Mouse (Mus musculus): ENCODE measurements around the gene Pgam2. TPM values are rescaled to one million over a fixed set of nuclear protein-coding genes. Genes with fewer than 3 reads are reported as not detected.
A peak's percentile ranks its signal among the peaks of the same experiment; 100 is the strongest.
"Not testable (repeated sequence)": the region's sequence is repeated elsewhere in the genome, so short reads cannot be mapped to it uniquely, and the experiment has no call there.

Pgam2 gene
- total RNA-seq, 2 experiments from 2014 or later, result 9.2 to 12.0 TPM

DNA sequence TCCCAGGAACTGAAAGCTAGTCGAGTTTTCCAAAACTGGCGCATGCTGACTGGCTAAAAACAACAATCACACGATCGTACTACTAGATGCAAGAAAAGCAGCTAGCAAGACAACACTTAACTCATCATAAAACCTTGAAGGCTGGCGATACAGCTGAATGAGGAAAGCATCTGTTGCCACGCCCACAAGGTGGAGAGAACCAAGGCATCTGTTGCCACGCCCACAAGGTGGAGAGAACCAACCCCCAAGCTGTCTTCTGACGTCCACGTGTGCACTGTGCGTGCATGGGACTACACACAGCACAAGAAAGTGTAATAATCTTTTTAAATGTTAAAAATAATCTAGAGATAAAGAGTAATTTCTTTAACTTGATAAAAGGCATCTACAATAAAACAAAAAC is 9.8 kb upstream of the Pgam2 start:
- intact Hi-C loops (cut with DNase I), result no loop called here
- DNase-seq (ENCODE audit: low spot score in 2 of 2), result no peak

DNA sequence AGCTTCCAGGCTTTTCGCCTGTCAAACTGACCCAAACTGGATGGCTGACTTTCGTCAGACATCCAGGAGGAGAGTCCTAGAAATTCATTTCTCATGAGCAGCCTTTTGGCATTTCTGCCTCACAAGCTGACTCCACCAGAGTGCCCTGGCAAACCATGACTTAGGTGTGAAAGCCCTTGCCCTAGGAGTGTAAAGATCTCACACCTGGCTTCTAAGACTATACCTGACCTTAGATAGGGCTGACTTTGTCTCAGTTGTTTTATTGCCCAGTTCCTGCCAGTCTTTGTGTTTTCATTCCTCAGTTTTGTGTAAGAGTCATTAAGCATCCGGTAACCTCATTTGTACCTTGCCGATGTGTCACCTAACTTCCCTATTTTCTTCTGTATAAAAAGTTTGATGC is 6.0 kb upstream of the Pgam2 start:
- DNase-seq (ENCODE audit: low spot score in 2 of 2); intact Hi-C loops (cut with DNase I): not testable (repeated sequence)

DNA sequence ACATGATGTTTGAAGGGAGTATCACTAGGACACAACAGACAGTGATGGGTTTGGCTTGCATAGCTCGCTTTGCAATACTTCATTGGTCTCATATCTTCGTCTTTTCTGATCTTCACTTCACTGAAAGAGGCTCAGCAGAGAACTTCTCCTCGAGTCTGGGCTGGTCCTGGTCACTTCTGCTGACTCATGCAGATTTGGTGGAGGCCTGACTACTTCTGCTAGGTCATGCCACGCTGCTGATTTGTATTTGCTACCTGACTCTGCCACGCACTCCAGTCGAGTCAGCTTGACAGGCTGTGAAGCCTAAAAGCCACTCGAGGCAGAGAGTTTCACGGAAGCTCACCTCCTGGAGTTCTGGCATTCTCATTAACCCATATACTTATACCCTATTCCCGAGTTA is 4.4 kb upstream of the Pgam2 start:
- DNase-seq (ENCODE audit: low spot score in 2 of 2), result no peak
- intact Hi-C loops (cut with DNase I), result no loop called here

DNA sequence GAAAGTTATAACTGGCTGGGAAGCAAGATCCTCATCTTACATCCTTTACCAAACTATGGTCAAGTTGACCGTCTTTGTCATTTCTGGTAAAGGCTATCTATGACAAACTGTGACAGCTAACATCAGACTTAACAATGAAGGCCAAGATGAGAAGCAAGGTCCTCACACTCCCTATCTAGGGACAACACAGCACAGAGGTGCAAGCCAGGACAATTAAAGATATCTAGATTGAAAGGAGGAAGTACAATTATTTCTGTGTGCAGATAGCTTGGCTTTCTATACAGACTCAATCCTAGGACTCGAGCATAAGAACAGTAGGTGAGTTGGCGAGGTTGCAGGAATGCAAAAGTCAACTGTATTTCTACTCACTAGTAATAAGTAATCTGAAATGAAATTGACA is 2.2 kb upstream of the Pgam2 start:
- intact Hi-C loops (cut with DNase I), result no loop called here
- DNase-seq (ENCODE audit: low spot score in 2 of 2), result no peak

DNA sequence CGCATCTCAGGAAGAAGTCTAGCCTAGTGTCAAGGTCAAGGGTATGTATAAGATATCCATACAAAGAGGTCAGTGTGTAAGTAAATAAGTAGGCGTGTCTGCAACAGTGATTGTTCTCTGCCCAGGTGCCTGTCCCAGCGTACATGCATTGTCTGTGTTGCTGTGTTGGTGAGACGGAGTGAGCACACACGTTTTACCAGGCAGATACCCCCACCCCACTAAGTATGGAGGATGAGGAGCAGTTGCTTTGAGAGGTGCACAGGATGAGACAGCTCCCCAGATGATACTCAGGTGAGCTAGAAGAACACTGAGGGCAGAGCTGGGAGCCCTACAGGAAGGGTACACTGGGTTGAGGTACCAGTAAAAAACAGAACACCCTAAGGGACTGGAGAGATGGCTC is 641 bp upstream of the Pgam2 start:
- no peak for DNase-seq (ENCODE audit: low spot score in 2 of 2)
- intact Hi-C loops (cut with DNase I), result no loop called here

DNA sequence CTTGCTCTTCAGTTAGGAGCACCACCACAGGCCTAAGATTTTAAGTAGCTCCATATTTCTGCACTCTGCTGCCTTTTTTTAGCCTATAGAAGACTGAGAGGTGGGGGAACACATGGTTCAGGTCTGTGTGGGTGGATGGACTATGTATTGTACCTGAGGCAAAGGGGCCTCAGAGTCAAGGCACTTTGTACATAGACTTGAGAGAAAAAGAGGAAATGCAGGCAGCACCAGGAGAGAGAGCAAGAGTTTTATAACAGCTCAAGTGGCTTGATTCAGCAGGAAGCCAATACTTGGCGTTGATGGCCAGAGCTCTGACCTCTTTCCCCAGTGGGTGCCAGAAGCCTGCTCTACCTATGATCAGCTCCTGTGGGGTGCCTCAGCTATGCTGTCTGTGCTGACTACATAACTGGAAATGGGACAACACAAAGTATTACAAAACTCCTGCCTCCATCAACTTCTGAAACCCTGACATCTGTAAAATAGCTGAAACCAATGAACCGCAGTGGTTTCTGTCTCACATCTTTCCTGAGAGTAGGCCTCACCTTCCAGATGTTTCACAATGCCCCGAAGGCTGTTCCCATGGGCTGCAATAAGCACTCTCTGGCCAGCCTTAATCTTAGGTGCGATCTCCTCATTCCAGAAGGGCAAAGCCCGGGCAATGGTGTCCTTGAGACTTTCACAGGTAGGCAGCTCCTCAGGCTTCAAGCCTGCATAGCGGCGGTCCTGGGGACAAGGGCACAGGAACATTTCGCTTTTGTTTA is 896 bp downstream of the Pgam2 start:
- intact Hi-C loops (cut with DNase I), result no loop called here
- DNase-seq (ENCODE audit: low spot score in 2 of 2), result no peak

DNA sequence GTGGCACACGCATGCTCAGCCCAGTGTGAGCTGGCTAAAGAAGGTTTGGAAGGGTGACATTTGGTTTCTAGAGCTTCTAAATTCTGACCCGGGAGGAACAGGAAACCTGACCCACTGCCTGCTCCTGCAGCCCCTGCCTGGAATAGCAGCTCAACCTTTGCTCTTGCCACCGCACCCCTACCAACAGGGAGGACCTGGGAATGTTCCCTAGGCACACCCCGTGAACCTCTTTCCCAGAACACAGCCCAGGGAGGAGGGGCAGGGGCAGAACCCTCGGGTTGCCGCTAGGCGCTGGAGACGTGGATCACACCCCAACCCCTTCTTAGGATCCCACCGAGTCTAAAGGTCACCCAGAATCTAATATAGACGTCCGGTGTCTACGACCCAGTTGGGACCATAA is 1.5 kb downstream of the Pgam2 start:
- DNase-seq (ENCODE audit: low spot score in 2 of 2), result no peak
- intact Hi-C loops (cut with DNase I), result no loop called here

DNA sequence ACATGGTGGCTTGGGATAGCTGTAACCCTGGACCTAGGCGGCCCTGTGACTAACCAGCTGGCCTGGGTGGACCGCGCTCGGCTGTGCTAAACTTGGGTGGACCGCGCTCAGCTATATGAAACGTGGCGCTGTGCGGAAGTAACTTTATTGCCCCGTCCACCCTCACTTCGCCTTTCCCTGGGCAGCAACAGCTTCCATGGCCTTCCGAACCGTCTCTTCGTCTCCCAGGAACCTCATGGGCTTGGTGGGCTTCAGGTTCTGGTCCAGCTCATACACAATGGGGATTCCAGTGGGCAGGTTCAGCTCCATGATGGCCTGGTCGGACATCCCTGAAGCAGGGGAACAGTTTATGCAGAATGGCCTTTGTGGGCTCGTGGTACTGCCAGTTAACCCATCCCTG is 2.0 kb downstream of the Pgam2 start:
- DNase-seq (ENCODE audit: low spot score in 2 of 2), result no peak
- intact Hi-C loops (cut with DNase I), result no loop called here

DNA sequence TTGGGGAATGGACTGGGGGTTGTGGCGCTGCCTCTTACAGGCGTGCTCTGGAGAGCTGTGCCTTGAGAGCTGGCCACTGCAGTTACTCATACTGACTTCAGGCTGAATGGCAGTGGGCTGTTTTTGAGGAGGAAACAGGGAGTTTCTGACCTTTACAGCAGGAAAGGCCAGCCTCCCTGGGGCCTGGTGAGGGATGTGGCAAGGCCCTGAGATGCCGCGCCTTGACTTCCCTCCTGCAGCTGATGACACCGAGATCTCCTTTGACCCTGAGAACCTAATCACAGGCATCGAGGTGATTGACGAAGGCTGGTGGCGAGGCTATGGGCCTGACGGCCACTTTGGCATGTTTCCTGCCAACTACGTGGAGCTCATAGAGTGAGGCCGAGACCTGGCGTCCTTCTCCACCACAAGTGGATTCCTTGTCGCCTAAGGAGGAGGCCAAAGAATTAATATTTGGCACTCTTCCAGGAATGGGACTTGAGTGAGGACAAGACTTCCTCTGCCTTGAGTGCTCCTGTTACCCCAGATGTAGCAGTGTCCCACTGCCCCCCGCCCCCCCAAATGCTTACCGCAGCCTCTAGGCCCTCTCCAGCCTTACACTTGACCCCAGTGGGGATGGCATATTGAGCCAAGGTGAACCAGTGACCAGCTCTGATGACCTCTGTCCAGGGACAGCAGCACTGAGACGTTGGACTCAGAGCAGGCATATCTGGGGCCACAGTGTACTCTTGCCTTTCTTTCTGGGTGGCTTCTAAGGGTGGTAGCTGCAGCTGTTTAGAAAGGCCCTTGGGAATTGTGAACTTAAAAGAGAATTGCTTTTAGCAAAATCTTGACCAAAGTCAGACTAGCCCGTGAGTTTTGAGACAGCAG is 3.7 kb downstream of the Pgam2 start:
- intact Hi-C loops (cut with DNase I), result no loop called here
- DNase-seq (ENCODE audit: low spot score in 2 of 2), result no peak

DNA sequence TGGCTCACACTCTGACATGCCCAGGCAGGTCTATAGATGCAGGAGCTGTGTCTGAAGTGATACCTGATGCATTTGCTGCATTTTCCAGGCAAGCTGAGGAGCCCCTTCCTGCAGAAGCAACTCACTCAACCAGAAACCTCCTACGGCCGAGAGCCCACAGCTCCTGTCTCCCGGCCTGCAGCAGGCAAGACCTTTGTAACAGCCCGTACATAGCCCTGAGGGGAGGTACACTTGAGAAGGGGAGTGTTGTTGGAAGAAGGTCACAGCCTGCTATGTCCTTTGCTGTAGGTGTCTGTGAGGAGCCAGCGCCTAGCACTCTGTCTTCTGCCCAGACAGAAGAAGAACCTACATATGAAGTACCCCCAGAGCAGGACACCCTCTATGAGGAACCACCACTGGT is 5.6 kb downstream of the Pgam2 start:
- no peak for DNase-seq (ENCODE audit: low spot score in 2 of 2)
- intact Hi-C loops (cut with DNase I), result no loop called here

DNA sequence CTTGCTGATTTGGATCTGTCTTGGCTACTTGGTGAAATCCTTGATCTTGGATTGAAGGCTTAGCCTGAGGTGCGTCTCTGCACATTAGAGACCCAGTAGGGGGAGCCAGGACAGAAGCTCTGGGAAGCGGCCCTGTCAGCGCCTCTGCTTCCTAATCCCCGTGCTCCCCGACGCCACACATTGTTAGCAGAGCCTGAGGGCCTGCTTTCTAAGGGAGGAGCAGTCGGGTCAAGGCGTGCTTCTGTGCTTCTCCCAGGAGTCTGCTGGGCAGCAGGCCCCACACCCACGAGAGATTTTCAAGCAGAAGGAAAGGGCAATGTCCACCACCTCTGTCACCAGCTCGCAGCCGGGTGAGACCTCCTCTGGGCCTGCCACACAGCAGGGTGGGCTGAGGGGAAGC is 6.2 kb downstream of the Pgam2 start:
- DNase-seq (ENCODE audit: low spot score in 2 of 2), result no peak
- intact Hi-C loops (cut with DNase I), result no loop called here

DNA sequence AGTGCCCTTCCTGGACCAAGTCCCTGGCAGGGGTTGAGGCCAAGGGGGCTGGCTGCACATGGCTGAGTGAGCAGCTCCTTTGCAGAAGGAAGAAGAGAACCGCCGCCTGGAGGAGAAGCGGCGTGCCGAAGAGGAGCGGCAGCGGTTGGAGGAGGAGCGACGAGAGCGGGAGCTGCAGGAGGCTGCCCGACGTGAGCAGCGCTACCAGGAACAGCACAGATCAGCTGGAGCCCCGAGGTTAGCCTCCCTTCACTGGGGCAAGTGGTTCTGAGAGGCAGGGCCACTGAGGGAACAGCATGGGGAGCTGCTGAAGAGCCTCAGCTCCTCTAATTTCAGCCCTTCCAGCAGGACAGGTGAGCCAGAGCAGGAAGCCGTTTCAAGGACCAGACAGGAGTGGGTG is 6.6 kb downstream of the Pgam2 start:
- intact Hi-C loops (cut with DNase I), result no loop called here

DNA sequence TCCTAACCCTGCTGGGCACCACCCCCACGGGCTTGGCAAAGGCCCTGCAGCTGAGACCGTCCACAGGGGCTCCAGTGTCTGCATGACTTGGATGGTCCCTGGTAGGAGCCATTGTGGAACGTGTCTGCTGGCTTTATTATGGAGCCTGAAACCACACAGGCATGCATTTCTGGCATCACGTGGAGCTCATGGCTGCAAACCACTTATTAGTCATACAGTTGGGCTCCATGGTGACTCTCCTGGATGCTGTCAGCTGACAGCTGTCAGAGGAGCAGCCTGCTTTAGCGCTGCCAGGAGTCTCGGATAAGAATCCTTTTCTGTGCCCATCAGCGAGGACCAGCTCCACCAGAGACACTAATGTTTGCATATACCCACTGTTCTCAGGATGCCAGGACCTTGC is 7.8 kb downstream of the Pgam2 start:
- DNase-seq (ENCODE audit: low spot score in 2 of 2), result peak; percentile 54 to 78
- intact Hi-C loops (cut with DNase I), result no loop called here

More for the DNA sequence above, 6.6 kb downstream of the Pgam2 start:
- DNase-seq (ENCODE audit: low spot score in 2 of 2), result no peak

DNA sequence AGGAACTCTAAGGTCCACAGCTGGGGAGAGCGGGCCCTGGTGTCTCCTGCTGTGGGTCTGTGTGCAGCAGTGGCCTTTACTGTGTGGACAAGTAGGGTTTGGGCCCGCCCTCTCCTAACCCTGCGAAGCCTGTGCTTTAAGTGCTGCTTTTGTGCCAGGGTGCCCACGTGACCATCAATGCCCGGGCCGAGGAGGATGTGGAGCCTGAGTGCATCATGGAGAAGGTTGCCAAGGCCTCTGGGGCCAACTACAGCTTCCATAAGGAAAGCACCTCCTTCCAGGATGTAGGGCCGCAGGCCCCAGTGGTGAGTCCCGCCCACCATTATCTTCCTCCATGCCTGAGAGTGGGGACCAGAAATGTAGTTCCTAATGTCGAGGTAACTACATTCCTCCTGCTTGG is 8.2 kb downstream of the Pgam2 start:
- DNase-seq (ENCODE audit: low spot score in 2 of 2), result no peak
- intact Hi-C loops (cut with DNase I), result no loop called here

DNA sequence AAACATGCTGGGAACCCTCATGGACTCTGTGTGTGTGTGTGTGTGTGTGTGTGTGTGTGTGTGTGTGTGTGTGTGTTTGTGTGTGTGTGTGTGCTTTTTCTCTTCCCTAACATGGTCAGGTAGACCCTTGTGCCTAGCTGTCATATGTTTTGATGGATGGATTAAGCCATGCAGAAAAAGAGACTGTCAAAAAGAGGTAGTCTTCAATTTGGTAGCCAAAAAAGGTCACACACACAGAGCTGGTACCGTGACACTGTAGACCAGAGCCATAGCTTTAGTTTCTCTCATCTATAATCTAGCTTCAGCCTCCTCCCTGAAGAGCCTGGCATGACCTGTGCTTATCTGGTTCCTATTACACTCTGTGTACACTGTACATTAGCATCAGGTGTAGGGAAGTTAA is 13.1 kb downstream of the Pgam2 start:
- intact Hi-C loops (cut with DNase I), result no loop called here
- DNase-seq (ENCODE audit: low spot score in 2 of 2), result no peak

DNA sequence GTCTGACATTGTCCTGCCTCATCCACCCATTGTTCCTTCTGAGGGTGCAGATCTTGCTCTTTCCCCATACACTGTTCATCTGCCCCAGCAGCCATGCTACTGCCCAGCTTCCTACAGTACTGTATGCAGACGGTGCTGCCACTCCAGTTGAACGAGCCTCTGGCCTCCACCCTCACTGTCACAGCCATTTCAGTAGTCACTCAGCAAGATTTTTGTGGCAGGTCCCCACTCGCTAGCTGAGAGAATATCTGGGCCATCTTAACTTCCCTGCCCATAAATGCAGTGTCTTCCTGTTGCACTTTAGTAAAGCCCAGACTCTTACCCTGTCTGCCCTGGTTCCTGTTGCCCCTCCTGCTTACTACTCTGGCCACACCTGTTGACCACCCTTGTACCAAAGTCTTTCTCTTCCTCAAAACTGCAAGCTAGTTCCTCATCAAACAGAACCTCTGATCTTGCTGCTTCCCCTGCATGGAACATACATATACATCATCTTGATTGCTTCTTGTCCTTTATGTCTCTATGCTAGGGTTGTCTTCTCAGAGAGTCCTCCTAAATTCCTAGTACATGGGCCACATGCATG is 13.7 kb downstream of the Pgam2 start:
- intact Hi-C loops (cut with DNase I), result loop anchor here (2.0 kb wide), 1 partner anchor 91 kb away; no protein-coding TSS in a partner anchor
- no peak for DNase-seq (ENCODE audit: low spot score in 2 of 2)

DNA sequence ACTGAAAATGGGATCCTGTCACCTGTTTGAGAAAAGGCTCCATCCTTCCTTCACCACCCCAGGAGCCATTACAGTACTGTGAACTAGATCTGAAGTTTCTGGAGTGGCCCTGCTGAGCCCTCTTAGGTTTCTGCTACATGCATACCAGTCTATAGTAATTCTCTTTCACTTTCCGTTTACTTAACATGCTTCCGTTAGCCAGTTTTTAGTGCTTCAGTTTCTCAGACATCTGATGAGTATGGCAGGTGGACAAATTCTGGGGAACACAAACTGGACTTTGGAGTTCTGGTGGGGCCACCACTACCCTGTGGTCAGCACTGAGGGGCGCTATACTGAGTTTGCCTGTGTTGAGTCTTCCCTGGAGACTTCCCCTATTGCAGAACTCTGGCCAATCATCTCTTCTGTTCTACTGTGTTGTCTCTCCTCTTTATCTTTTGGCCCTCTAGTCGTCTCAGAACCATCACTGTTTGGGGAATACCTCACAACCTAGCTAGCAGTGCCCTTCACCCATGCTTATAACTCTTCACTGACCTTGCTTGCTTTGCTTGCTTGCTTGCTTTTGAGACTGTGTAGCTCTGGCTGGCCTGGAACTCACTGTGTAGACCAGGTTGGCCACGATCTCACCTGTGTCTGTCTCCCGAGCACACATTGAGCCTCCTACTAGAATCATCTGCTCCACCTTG is 14.3 kb downstream of the Pgam2 start:
- DNase-seq (ENCODE audit: low spot score in 2 of 2), result no peak
- intact Hi-C loops (cut with DNase I), result loop anchor here (2.0 kb wide), 1 partner anchor 92 kb away; no protein-coding TSS in a partner anchor

DNA sequence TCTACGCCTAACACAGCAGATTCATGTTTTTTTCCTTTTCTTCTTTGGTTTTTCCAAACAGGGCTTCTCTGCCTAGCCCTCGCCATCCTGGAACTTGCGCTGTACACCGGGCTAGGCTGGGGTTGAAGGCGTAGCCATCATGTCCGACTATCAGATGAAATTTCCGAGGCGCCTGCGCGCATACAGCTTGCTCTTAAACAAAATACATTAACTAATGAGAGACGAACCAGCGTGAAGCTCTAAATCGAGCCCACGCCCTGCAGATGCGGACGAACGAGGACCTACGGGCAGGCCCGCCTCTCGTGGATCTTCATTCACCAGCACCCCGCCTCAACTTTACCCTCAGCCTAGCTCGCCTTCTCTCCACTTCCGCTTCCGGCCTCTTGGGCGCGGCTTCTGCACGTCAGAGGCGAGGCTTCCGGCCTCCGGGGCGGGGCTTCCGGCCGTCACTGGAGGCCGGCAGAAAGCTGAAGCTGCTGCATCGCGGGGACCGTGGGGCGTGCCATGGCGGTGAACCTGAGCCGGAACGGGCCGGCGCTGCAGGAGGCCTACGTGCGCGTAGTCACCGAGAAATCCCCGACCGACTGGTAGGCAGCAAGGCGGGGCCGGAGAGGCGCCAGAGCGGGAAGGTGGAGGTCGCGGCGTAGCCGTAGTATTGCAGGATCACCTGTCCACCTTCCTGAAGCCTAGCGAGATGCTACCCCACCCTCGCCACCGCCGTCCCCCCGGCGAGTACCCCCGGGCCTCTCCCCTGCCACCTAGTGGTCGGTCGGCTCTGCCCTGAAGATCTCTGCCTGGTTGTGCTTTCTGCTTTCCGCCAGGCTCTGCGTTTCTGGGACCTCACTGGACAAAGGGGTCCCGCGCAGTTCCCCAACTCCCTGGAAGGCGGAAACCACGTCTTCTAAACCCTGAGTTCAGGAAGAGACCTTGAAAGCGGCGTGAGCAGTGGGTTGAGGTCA is 15.2 kb downstream of the Pgam2 start, which contains the start of gene Dbnl:
Gene Dbnl, plus strand, starts transcription at position 433 of the 959 bp plus-strand sequence.
- intact Hi-C loops (cut with DNase I), result loop anchor here (2.0 kb wide), 1 partner anchor 92 kb away; no protein-coding TSS in a partner anchor
- peak; percentile 95 to 96 for DNase-seq (ENCODE audit: low spot score in 2 of 2)

DNA sequence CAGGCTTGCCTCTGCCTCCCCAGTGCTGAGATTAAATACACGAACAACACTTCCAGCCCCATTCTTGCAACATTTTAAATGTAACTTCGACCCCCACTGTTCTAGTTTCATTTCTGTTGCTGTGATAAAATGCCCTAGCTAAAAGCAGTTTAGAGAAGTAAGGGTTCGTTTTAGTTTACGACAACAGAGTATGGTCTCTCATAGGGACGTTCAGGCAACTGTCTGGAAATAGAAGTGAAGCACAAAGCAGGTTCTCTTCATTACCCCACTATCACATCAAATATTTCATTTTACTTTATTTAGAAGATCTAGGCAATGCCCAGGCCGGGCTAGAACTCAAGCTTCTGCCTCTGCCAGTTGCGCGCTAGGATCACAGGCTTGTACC is 15.9 kb downstream of the Pgam2 start:
- intact Hi-C loops (cut with DNase I), result loop anchor here (2.0 kb wide), 1 partner anchor 93 kb away; no protein-coding TSS in a partner anchor
- no peak for DNase-seq (ENCODE audit: low spot score in 2 of 2)
